Mouse (Mus musculus): ENCODE measurements around the gene Spdef.

Gene Spdef

GRCm38 (mm10) chr17:27677756-27678155 is 51.0 kb downstream of the Spdef start:
- no peak for DNase-seq (ENCODE audit: low spot score)

GRCm38 (mm10) chr17:27676270-27676669 is 52.5 kb downstream of the Spdef start:
- DNase-seq (ENCODE audit: low spot score): no peak

- DNase-seq (ENCODE audit: low spot score): no peak
Measured at GRCm38 (mm10) chr17:27675453-27675852, 53.3 kb downstream of the Spdef start.

- DNase-seq (ENCODE audit: low spot score): no peak
Measured at GRCm38 (mm10) chr17:27673945-27674344, 54.8 kb downstream of the Spdef start.

- DNase-seq (ENCODE audit: low spot score): no peak
Measured at GRCm38 (mm10) chr17:27671720-27672119, 57.0 kb downstream of the Spdef start.
